In the genomic region with DNA sequence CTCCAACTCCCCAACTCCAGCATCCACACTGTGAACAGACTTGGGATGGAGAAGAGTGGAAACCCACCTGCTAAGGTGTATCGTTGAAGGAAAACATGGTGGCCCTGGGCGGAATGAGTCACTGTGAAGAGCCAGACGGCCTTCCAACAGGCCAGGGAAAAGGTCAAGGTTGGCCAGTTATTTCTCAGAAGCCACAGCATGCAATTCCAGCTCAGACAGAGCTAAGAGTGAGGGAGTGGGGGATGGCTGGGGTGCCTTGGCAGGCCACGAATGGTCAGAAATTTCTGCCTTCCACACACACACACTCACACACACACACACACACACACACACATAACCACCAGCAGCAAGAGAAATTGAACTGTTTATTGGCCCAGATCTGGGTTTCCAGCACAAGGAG, we compare ENCODE assay signal across 30 mouse cellular contexts. TPM values are rescaled to one million over a fixed set of nuclear protein-coding genes. Genes with fewer than 3 reads are reported as not detected.
DNase-seq lines count a peak whose midpoint lies in the region; ATAC-seq lines count a peak whose summit lies in the region.
"Had no signal": no experiment of that assay in that cellular context is flagged by ENCODE, and none has a peak within 500 bp of the region (broad histone marks: within the 10 kb centered on the region; RNA-seq: fewer than 3 reads in every experiment).

No protein-coding gene starts in this region.

- H3K27me3 ChIP-seq in liver, embryonic 12.5 days (replicated peaks): no peaks in the 10 kb centered on the region
- H3K27me3 ChIP-seq: embryonic facial prominence, embryonic 12.5 days; forebrain, embryonic 15.5 days; heart, embryonic 13.5 days; hindbrain, embryonic 15.5 days had no signal

- ATAC-seq in liver, embryonic 12.5 days: no peak
- ATAC-seq in inflammation-experienced regulatory T-cells, adult 6 months: no peak
- ATAC-seq: CD4-positive, CD25-positive, alpha-beta regulatory T cell, adult 4 months; forebrain, embryonic 15.5 days had no signal

- H3K36me3 ChIP-seq in liver, embryonic 12.5 days: peaks cover 22% of the 10 kb centered on the region
- H3K36me3 ChIP-seq: forebrain, embryonic 15.5 days had no signal

- peak overlapping the region; percentile 34 for H3K4me2 ChIP-seq in liver, embryonic 12.5 days
- H3K4me2 ChIP-seq: embryonic facial prominence, embryonic 12.5 days; forebrain, embryonic 15.5 days; heart, embryonic 13.5 days; hindbrain, embryonic 15.5 days had no signal

- peak overlapping the region; percentile 47 for H3K9ac ChIP-seq in liver, embryonic 12.5 days
- H3K9ac ChIP-seq: embryonic facial prominence, embryonic 12.5 days; forebrain, embryonic 15.5 days; heart, embryonic 13.5 days; hindbrain, embryonic 15.5 days had no signal

- H3K4me3 ChIP-seq in liver, embryonic 12.5 days: no peak overlapping the region
- H3K4me3 ChIP-seq: embryonic facial prominence, embryonic 12.5 days; forebrain, embryonic 10.5 days; forebrain, embryonic 15.5 days; gastrocnemius, adult 2 months; heart, adult 2 months; heart, embryonic 13.5 days; hindbrain, embryonic 15.5 days; layer of hippocampus, adult 2 months had no signal

- DNase-seq in liver: no peak
- peak; percentile 39 for DNase-seq in 3T3-L1 (ENCODE audit: low read depth, low spot score)
- DNase-seq in adrenal gland, adult 2 months: peak; percentile 88
- peak; percentile 82 to 84 for DNase-seq in adrenal gland, postnatal 36 days
- DNase-seq in cerebellum, postnatal 4 days (ENCODE audit: low spot score in 2 of 2): no peak
- no peak for DNase-seq in frontal cortex, postnatal 25 days (ENCODE audit: low spot score in 2 of 2)
- DNase-seq: cerebellum, adult 11 months; cerebellum, adult 9-10 months; cerebellum, postnatal 36 days; embryo, embryonic 11 days; gastrocnemius, adult 2 months; heart, adult 2 months; heart, postnatal 10 days; kidney, adult 18-20 months; kidney, postnatal 36 days; left cerebral cortex, postnatal 4 days; lung, adult 2 months; lung, postnatal 14 days; midbrain, embryonic 14.5 days; thymus, adult 2 months; thymus, postnatal 36 days had no signal

- H3K9me3 ChIP-seq in liver, embryonic 12.5 days (replicated peaks): no peaks in the 10 kb centered on the region
- H3K9me3 ChIP-seq: embryonic facial prominence, embryonic 12.5 days; forebrain, embryonic 10.5 days; forebrain, embryonic 15.5 days; heart, embryonic 13.5 days; hindbrain, embryonic 15.5 days had no signal

- WGBS in liver, embryonic 12.5 days (ENCODE audit: insufficient replicate concordance): 66% methylated on average over 4 of the region's 4 CpGs

- H3K27ac ChIP-seq in liver, embryonic 12.5 days: peak overlapping the region; percentile 64
- H3K27ac ChIP-seq: embryonic facial prominence, embryonic 12.5 days; forebrain, embryonic 10.5 days; forebrain, embryonic 15.5 days; gastrocnemius, adult 2 months; heart, adult 2 months; heart, embryonic 13.5 days; hindbrain, embryonic 15.5 days; layer of hippocampus, adult 2 months had no signal

- H3K4me1 ChIP-seq in liver, embryonic 12.5 days: peaks cover 28% of the 10 kb centered on the region
- H3K4me1 ChIP-seq: forebrain, embryonic 10.5 days; forebrain, embryonic 15.5 days; heart, embryonic 13.5 days; hindbrain, embryonic 15.5 days had no signal

RNA-seq across cellular contexts. Expression of a gene that starts 5.9 kb away (rescaled TPM):
- 97.3 and 101 TPM in 2 replicates for polyA plus RNA-seq in liver, embryonic 12.5 days (2016; fragmentation: Nextera tagmentation; extraction: Ambion mirVana)
- total RNA-seq in adrenal gland, adult 2 months (2021): 10 to 100 TPM; 43.0 to 44.0 TPM
- polyA plus RNA-seq in adrenal gland, adult 2 months (2012; rRNA removed): 29.6 and 29.8 TPM in 2 replicates
- 10 to 100 TPM; 42.9 to 59.7 TPM for total RNA-seq in adrenal gland, postnatal 36 days (2021)
- polyA plus RNA-seq in inflammation-experienced regulatory T-cells, adult 6 months (2017; shearing (Covaris generic)): 10 to 100 TPM; 41.0 to 78.9 (median 43.9) TPM

RNA-seq across cellular contexts. Expression of a gene that starts 11.0 kb away (rescaled TPM):
- polyA plus RNA-seq in liver, embryonic 12.5 days (2016; fragmentation: Nextera tagmentation; extraction: Ambion mirVana): 6.6 and 6.7 TPM in 2 replicates
- 10 to 100 TPM; 20.4 to 26.6 TPM for total RNA-seq in adrenal gland, adult 2 months (2021)
- 14.8 and 15.7 TPM in 2 replicates for polyA plus RNA-seq in adrenal gland, adult 2 months (2012; rRNA removed)
- 10 to 100 TPM; 16.5 to 19.2 TPM for total RNA-seq in adrenal gland, postnatal 36 days (2021)
- polyA plus RNA-seq in inflammation-experienced regulatory T-cells, adult 6 months (2017; shearing (Covaris generic)): 1 to 10 TPM; 5.1 to 6.4 (median 5.9) TPM

RNA-seq across cellular contexts. Expression of a gene that starts 36.9 kb away (rescaled TPM):
- 89.3 and 91.4 TPM in 2 replicates for polyA plus RNA-seq in liver, embryonic 12.5 days (2016; fragmentation: Nextera tagmentation; extraction: Ambion mirVana)
- 100 to 1,000 TPM; 120 to 130 TPM for total RNA-seq in adrenal gland, adult 2 months (2021)
- 245 and 270 TPM in 2 replicates for polyA plus RNA-seq in adrenal gland, adult 2 months (2012; rRNA removed)
- 100 to 1,000 TPM; 122 to 130 TPM for total RNA-seq in adrenal gland, postnatal 36 days (2021)
- polyA plus RNA-seq in inflammation-experienced regulatory T-cells, adult 6 months (2017; shearing (Covaris generic)): 100 to 1,000 TPM in 2 of 3 experiments, 10 to 100 TPM in 1; 95.6 to 122 (median 112) TPM

RNA-seq across cellular contexts. Expression of a gene that starts 50.2 kb away (rescaled TPM):
- polyA plus RNA-seq in liver, embryonic 12.5 days (2016; fragmentation: Nextera tagmentation; extraction: Ambion mirVana): 9.9 TPM in 2 replicates
- total RNA-seq in adrenal gland, adult 2 months (2021): 10 to 100 TPM; 10.8 to 19.1 TPM
- 7.5 and 8.3 TPM in 2 replicates for polyA plus RNA-seq in adrenal gland, adult 2 months (2012; rRNA removed)
- total RNA-seq in adrenal gland, postnatal 36 days (2021): 10 to 100 TPM; 10.7 to 14.8 TPM
- 10 to 100 TPM; 50.8 to 92.7 (median 68.9) TPM for polyA plus RNA-seq in inflammation-experienced regulatory T-cells, adult 6 months (2017; shearing (Covaris generic))

Comparison
In these comparisons a context has a peak if more than half of its experiments do, and no peak if none do; other contexts are left out.
1. DNase-seq: peak in 3T3-L1 (single experiment), adrenal gland, adult 2 months (single experiment) and adrenal gland, postnatal 36 days (2 of 2); none in liver (single experiment), cerebellum, postnatal 4 days (0 of 2) and frontal cortex, postnatal 25 days (0 of 2).